Mouse (Mus musculus): ENCODE data around the gene Nr2f2. TPM values are rescaled to one million over a fixed set of nuclear protein-coding genes. Genes with fewer than 3 reads are reported as not detected.

The Nr2f2 gene
- polyA plus RNA-seq, 1 experiment from 2014 or later: 203 TPM

DNA sequence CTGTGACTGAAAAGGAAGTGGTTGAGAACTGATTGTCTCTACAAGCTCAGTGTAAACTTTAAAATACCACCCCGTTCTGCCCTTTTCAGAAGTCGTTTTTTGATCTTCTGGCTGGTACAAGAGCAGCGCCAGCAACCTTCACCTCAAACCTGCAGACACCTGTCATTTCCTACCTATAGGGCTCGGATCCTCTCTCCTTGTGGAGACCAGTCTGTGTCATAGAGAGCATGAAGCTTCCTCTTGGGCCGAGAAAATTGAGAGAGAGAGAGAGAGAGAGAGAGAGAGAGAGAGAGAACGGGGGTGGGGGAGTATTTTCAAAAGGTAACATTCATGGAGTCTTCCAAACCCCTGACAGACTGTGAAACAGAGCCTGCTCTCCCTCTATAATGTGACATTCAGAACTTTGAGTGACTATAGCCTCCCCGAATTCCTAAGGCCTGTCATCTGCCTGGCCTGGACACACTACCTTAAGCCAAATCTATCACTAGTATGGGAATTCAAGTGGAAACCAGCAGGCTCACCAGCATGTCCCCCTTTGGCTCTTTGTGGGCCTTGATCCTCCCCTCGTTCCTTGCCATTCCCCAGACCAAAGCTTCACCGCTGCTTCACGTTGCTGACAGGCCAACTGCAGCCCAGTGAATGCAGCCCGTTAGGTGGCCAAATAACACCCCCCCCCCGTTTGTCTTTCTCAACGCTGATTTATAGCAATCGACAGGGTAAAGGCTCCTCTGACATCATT lies 33.4 kb downstream of the Nr2f2 start:
- H3K36me3 ChIP-seq (ENCODE audit: insufficient read depth, low read length): no peaks in the 10 kb centered on the region
- H3K9me3 ChIP-seq (replicated peaks; ENCODE audit: low read length): no peaks in the 10 kb centered on the region
- no peak for TF ChIP-seq CTCF (IDR thresholded peaks at IDR 0.05; ENCODE audit: low read depth)
- H3K27ac ChIP-seq: peak overlapping the region; percentile 82; the same call in 1 of the 2 replicates
- H3K4me1 ChIP-seq (replicated peaks; ENCODE audit: insufficient read depth, low read length): peaks cover 15% of the 10 kb centered on the region; the same call in 1 of the 2 replicates
- 48% methylated on average over 14 of the region's 14 CpGs for WGBS
- no peak for ATAC-seq (replicated peaks; ENCODE audit: low FRiP score, low read depth)
- no peaks in the 10 kb centered on the region for H3K27me3 ChIP-seq (ENCODE audit: insufficient read depth, low read length)
- H3K4me3 ChIP-seq (replicated peaks; ENCODE audit: low read depth, low read length): peak overlapping the region; percentile 54; the same call in 1 of the 2 replicates
- 0 out of 2 replicates have a peak overlapping the region, but pooled peaks have one; percentile 69 for H3K9ac ChIP-seq (ENCODE audit: low read depth, low read length)
- peak overlapping the region; percentile 88 for H3K4me2 ChIP-seq (ENCODE audit: low read length)
- no peak for DNase-seq (ENCODE audit: low spot score)

DNA sequence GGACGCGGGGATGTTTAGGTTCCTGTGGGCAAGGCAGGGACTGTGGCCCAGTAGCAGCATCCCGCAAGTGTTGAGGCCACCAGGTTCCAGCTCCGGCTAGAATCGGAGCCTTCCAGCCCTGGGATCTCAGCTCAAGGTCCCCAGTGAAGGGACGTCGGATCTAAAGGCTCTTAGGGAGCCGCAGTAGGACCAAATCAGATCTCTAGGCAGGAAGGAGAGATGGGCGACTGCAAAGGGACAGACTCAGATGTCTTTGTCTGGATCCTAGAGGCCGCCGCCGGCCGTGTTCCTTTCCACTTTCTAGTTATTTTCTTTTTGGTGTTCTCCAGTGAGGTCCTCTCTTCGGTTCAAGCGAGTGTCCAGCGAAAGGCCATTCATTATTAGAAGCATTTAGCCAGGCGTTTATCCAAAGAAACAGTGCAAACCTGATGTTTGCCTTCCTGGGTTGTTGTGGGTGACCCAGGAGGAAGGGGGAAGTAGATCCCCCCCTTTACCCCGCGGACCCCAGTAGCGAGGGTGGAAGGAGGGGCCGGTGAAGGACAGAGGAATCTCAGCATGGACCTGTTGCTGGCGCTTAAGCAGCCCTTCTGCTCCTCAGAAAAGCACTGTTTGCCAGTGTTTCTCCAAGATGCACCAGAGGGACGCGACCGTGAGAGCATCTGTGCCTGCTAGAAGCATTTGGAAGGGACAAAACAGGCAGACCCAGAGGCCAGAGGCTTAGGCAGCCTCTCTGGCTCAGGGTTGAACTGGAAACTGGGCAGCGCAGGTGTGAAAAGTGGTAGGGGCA lies 34.3 kb downstream of the Nr2f2 start:
- H3K9ac ChIP-seq (ENCODE audit: low read depth, low read length): peak overlapping the region; percentile 69
- ATAC-seq (replicated peaks; ENCODE audit: low FRiP score, low read depth): no peak
- no peak for TF ChIP-seq CTCF (IDR thresholded peaks at IDR 0.05; ENCODE audit: low read depth)
- H3K27me3 ChIP-seq (ENCODE audit: insufficient read depth, low read length): no peaks in the 10 kb centered on the region
- peak overlapping the region; percentile 82 for H3K27ac ChIP-seq
- H3K9me3 ChIP-seq (replicated peaks; ENCODE audit: low read length): no peaks in the 10 kb centered on the region
- peaks cover 9% of the 10 kb centered on the region; the same call in 1 of the 2 replicates for H3K4me1 ChIP-seq (replicated peaks; ENCODE audit: insufficient read depth, low read length)
- DNase-seq (ENCODE audit: low spot score): no peak
- peak overlapping the region; percentile 88 for H3K4me2 ChIP-seq (ENCODE audit: low read length)
- WGBS: 11% methylated on average over 26 of the region's 26 CpGs
- peak overlapping the region; percentile 54 for H3K4me3 ChIP-seq (replicated peaks; ENCODE audit: low read depth, low read length)
- H3K36me3 ChIP-seq (ENCODE audit: insufficient read depth, low read length): no peaks in the 10 kb centered on the region

GRCm38 (mm10) chr7:70331243-70332063 lies 35.1 kb downstream of the Nr2f2 start:
- H3K4me3 ChIP-seq (replicated peaks; ENCODE audit: low read depth, low read length): peak overlapping the region; percentile 54
- H3K9ac ChIP-seq (ENCODE audit: low read depth, low read length): peak overlapping the region; percentile 69
- H3K9me3 ChIP-seq (replicated peaks; ENCODE audit: low read length): no peaks in the 10 kb centered on the region
- no peak for TF ChIP-seq CTCF (IDR thresholded peaks at IDR 0.05; ENCODE audit: low read depth)
- no peaks in the 10 kb centered on the region for H3K36me3 ChIP-seq (ENCODE audit: insufficient read depth, low read length)
- H3K4me2 ChIP-seq (ENCODE audit: low read length): peak overlapping the region; percentile 88
- under 1% methylated on average over 47 of the region's 48 CpGs for WGBS
- peak; percentile 79 for ATAC-seq (replicated peaks; ENCODE audit: low FRiP score, low read depth)
- H3K4me1 ChIP-seq (replicated peaks; ENCODE audit: insufficient read depth, low read length): peaks cover 9% of the 10 kb centered on the region; the same call in 1 of the 2 replicates
- peak; percentile 95 for DNase-seq (ENCODE audit: low spot score)
- H3K27ac ChIP-seq: peak overlapping the region; percentile 82
- H3K27me3 ChIP-seq (ENCODE audit: insufficient read depth, low read length): no peaks in the 10 kb centered on the region

- Histone ChIP-seq H3K27me3 (ENCODE audit: insufficient read depth, low read length) (no peaks in the 10 kb centered on the region), H3K27ac (peak overlapping the region; percentile 82), H3K36me3 (ENCODE audit: insufficient read depth, low read length) (no peaks in the 10 kb centered on the region), H3K9me3 (replicated peaks; ENCODE audit: low read length) (no peaks in the 10 kb centered on the region), H3K9ac (ENCODE audit: low read depth, low read length) (peak overlapping the region; percentile 69; the same call in 1 of the 2 replicates), H3K4me2 (ENCODE audit: low read length) (peak overlapping the region; percentile 88), H3K4me3 (replicated peaks; ENCODE audit: low read depth, low read length) (peak overlapping the region; percentile 54), H3K4me1 (replicated peaks; ENCODE audit: insufficient read depth, low read length) (peaks cover 9% of the 10 kb centered on the region; the same call in 1 of the 2 replicates)
- DNase-seq (ENCODE audit: low spot score): no peak
- ATAC-seq (replicated peaks; ENCODE audit: low FRiP score, low read depth): peak; percentile 41
- no peak for TF ChIP-seq CTCF (IDR thresholded peaks at IDR 0.05; ENCODE audit: low read depth)
- 8% methylated on average over 19 of the region's 19 CpGs for WGBS
These were observed 35.7 kb downstream of the Nr2f2 start for GRCm38 (mm10) chr7:70330761-70331242.

DNA sequence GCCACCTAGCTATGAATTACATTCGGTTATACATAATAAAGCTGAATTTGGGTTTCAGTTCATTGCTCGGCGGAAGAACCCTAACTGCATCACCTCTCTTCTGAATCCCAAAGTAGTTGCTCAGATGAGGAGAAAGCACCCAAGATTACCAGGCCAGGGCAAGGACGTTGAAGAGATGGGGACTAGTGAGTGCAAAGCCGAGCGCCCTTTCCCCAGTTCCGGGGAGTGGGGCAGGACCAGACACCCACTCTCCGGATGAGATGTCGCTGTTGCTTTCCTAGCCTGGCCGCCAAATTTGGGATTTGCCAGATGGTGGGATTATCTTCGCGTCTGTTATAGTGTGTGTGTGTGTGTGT lies 36.4 kb downstream of the Nr2f2 start:
- ATAC-seq (replicated peaks; ENCODE audit: low FRiP score, low read depth): no peak

More for the DNA sequence above, 36.4 kb downstream of the Nr2f2 start:
- Histone ChIP-seq H3K9me3 (replicated peaks; ENCODE audit: low read length) (no peaks in the 10 kb centered on the region), H3K27me3 (ENCODE audit: insufficient read depth, low read length) (no peaks in the 10 kb centered on the region), H3K4me1 (replicated peaks; ENCODE audit: insufficient read depth, low read length) (peaks cover 9% of the 10 kb centered on the region; the same call in 1 of the 2 replicates), H3K4me3 (replicated peaks; ENCODE audit: low read depth, low read length) (no peak overlapping the region), H3K9ac (ENCODE audit: low read depth, low read length) (no peak overlapping the region), H3K27ac (no peak overlapping the region), H3K36me3 (ENCODE audit: insufficient read depth, low read length) (no peaks in the 10 kb centered on the region), H3K4me2 (ENCODE audit: low read length) (peak overlapping the region; percentile 88)
- TF ChIP-seq CTCF (IDR thresholded peaks at IDR 0.05; ENCODE audit: low read depth): no peak
- 27% methylated on average over 12 of the region's 12 CpGs for WGBS
- DNase-seq (ENCODE audit: low spot score): no peak

Measured in kidney, postnatal 0 days (tissue).